Mouse (Mus musculus): Measurements from ENCODE around the gene Plcb1.

DNA sequence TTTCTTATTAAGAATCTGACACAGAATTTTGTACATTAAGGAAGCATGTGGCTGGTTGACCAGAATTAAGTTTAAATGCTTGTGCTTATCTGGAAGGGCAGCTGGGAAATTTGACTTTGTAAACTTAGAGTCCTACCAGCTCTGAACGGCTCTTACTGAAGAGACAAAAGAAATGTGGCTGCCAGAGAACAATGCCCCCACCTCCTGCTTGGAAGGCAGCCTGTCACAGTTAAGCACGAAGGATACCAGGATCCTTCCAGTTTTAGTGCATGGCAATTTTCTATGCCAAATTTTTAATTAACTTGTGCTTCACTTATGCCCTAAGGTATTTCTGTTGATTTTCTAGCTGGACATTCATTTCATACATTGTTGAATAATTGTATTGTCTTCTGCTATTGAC lies 157.1 kb downstream of the Plcb1 start:
- TF ChIP-seq CTCF (IDR thresholded peaks at IDR 0.05; ENCODE audit: low read depth) (no peak), EP300 (IDR thresholded peaks at IDR 0.05; ENCODE audit: low read depth) (no peak)
